Mouse (Mus musculus) gastrocnemius, adult 2 months (tissue): ENCODE measurements around the gene Ugt1a2. TPM values are rescaled to one million over a fixed set of nuclear protein-coding genes. Genes with fewer than 3 reads are reported as not detected.

Experiments
- DNase-seq: peaks from one replicate; pipeline ENCODE4 v3.0.0; 2022
- H3K27ac ChIP-seq: fragments of 200-600 bp; 2 replicates; pipeline ENCODE4 v1.8.1; 2022; ENCODE audit warnings: mild to moderate bottlenecking
- H3K4me3 ChIP-seq: fragments of 200-600 bp; 2 replicates; pipeline ENCODE4 v1.8.1; 2022; ENCODE audit warnings: mild to moderate bottlenecking, moderate library complexity
- CTCF ChIP-seq: fragments of 200-600 bp; IDR thresholded peaks from 2 replicates; pipeline ENCODE4 v1.8.1; 2022; ENCODE audit warnings: antibody characterized with exemption, mild to moderate bottlenecking, moderate library complexity
- intact Hi-C: fragments of 180-260 bp; cut with DNase I; formaldehyde crosslinking; loops from one replicate; pipeline ENCODE4 v1.15.1; 2025
- total RNA-seq, 2 experiments: library from RNA; stranded (reverse); gene quantifications; 2 replicates each; pipeline ENCODE4 v1.2.3; 2021

Gene Ugt1a2
- total RNA-seq, 2 experiments from 2014 or later: not detected

DNA sequence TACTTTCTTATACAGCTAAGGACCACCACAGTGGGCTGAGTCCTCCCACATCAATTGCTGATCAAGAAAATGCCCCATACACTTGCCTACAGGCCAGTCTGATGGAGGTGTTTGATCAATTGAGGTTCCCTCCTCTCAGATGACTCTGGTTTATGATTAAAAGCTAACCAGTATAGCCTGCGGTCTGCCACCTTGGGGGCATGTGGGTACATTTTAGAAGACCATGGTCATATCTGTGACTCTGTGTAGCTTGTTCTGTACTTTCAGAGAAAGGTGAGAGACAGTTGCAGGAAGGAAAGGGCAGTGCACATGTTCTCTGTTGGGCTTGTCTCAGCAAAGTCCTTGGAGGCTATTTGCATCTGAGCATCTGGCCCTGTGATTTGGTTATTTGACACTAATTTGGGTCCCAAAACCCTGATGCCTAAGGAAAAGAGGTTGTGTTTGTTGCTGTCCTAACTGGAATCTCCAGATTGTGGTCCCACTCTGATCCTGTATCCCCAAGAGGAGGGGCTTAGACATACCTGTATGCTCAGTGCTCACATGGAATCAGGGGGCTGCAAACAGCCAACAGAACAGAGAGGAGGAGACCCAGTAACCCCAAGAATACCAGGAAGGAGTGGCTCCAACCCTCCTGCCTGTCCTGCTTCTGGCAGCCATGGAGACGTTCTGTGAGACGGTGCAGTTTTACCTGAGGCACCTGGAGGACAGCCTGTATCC lies 32.4 kb downstream of the Ugt1a2 start:
- intact Hi-C loops: no loop called here
- Histone ChIP-seq H3K27ac (no peak overlapping the region), H3K4me3 (no peak overlapping the region)
- DNase-seq: no peak
- no peak for TF ChIP-seq CTCF

DNA sequence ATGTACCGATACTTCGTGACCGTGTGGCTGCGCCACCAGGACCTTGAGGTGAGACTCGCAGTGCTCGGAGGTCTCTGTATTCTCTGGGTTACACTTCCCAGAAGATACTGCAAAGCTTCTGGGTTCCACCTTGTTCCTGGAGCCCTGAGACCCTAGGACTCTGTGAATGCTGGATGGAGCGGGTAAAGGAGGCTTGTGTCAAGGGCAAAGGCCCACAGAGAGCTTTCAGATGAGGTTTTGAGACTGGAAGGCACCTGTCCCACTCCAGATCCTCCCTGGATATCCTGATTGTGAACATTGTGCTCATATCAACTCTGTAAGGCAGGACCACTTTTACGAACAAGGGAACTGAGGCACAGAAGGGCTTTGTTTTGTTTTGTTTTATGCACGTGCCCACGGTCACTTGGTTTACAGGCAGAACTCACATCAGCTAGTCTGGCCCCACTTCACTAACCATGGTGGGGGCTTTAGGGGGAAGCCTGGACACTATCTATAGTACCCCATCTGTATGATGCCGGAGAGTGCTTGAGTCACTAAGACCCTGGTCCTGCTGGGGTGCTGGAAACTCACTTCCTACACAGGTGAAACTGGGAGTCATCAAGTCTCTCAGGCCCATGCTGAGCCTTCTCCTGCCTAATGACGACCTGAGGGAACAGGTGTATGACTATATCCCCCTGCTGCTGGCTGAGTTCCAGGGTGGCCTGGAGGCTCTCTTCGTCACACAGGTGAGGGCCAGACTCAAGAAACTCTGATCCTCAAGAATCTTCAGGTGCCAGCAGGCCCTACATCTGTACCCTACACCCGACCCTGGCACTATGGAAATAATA lies 33.2 kb downstream of the Ugt1a2 start:
- DNase-seq: peak; percentile 47
- intact Hi-C loops: no loop called here
- Histone ChIP-seq H3K27ac (no peak overlapping the region), H3K4me3 (no peak overlapping the region)
- TF ChIP-seq CTCF: no peak

DNA sequence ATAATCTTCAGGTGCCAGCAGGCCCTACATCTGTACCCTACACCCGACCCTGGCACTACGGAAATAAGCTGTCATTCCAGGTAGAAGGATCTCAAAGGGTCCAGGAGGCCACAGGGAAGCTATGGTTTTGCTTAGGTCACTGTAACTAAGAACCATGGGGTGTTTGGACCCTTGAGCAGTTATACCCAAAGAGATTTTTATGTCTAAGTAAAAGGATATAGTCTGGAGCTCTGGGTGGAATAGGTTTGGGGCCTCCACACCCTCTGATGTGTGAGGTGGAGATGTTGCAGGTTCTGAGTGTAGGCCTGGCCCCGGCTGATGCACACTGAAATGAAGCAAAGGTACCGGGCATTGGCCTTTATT lies 33.8 kb downstream of the Ugt1a2 start:
- TF ChIP-seq CTCF: no peak
- no peak for DNase-seq
- intact Hi-C loops: no loop called here
- Histone ChIP-seq H3K4me3 (no peak overlapping the region), H3K27ac (no peak overlapping the region)

DNA sequence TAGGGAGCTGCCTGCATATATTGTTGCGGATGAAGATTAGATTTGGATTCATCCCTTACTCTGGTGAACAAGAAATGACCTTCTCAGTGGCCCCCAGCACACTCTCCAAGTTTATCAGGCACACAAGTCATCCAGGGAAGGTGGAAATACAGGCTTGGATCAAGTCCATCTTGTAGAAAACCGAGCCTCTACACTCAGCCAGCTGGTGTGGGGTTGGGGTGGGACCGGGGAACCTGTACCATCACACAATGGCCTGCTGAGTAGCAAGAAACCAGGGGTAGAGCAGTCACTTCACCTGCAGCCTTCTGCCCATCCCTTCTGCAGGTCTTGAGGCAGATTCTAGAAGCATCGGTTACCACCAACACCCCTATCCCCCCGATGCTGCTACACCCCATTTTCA lies 34.2 kb downstream of the Ugt1a2 start:
- Histone ChIP-seq H3K27ac (no peak overlapping the region), H3K4me3 (no peak overlapping the region)
- intact Hi-C loops: no loop called here
- peak; percentile 27 for DNase-seq
- TF ChIP-seq CTCF: no peak

DNA sequence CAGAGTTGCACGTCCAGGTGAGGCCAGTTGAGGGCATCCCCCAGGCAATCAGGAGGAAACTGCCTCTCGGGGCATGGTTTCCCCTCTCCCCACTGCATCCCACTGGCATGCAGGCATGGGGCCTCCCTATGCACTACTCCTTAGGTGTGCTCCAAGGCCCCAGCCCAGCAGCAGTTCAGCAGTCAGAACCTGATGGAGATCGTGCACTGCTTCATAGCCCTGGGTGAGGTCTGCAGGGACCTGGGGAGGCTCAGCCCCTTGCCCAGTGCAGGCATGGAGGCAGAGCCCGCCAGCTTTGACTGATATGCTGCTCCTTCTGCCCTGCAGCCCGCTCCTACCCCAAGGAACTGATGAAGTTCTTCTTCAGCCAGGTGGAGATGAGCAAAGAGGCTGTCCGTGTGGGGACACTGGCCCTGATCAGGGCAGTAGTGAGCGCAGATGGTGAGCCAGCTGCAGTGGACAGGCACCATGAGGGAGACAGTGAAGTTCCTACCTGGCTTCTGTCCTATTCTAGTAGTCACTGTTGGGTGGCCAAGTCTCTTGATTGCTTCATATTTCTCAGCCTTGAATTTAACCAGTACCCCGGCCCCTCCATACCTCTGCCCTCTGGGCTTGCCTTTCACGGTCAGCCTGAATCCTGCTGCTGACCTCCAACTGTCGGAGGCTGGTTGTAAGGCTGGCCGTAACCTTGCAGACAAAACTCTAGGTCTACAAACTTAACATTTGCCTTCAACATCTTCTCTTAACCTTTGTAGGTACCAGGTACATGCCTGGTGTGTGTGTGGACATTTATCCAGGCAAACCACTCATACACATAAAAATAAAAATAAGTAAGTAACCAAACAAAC lies 34.9 kb downstream of the Ugt1a2 start:
- DNase-seq: peak; percentile 36
- no peak overlapping the region for H3K4me3 ChIP-seq
- H3K27ac ChIP-seq: no peak overlapping the region
- intact Hi-C loops: no loop called here
- TF ChIP-seq CTCF: no peak

DNA sequence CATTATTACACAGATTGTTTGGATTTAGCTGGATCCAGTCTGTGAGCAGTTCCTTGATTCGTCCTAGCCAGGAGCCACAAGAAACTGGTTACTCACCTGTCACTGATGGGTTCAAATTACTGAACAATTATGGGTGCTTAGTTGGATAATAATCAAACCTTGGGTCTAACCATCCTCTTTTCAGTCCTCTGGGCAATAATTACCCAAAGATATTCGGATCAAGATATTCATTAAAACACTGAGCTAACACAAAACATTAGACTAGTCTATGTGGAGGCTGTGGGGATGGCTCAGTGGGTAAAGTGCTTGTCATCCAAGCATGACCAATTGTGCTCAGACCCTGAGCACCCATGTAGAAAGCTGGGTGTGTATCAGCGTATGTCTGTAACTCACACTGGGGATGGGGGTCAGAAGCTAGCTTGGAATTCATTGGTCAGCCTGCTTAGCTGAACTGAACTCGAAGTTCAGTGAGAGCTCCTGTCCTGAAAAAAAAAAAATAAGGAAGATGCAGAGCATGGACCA lies 35.6 kb downstream of the Ugt1a2 start:
- TF ChIP-seq CTCF: no peak
- intact Hi-C loops: no loop called here

DNA sequence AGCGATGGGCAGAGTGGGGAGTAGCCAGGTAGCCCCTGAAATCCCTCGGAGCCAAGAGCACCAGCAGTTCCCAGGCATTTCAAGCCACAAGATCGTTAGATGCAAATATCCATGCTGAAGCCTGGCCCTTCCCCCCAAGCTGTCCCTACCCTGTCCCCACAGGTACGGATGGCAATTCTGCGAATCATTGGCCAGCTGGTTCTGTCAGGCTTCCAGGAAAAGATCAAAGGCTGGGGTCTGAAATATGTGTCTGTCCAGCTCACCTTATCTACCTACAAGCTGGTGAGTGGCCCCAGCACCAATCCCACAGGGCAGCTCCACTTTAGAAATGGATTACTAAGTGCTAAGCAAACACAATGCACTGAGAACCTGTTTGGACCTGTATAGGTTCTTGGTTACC lies 36.9 kb downstream of the Ugt1a2 start:
- intact Hi-C loops: no loop called here
- Histone ChIP-seq H3K4me3 (no peak overlapping the region), H3K27ac (no peak overlapping the region)
- peak; percentile 19 for DNase-seq
- TF ChIP-seq CTCF: no peak

More for the DNA sequence above, 35.6 kb downstream of the Ugt1a2 start:
- Histone ChIP-seq H3K4me3 (no peak overlapping the region), H3K27ac (no peak overlapping the region)
- peak; percentile 8 for DNase-seq

DNA sequence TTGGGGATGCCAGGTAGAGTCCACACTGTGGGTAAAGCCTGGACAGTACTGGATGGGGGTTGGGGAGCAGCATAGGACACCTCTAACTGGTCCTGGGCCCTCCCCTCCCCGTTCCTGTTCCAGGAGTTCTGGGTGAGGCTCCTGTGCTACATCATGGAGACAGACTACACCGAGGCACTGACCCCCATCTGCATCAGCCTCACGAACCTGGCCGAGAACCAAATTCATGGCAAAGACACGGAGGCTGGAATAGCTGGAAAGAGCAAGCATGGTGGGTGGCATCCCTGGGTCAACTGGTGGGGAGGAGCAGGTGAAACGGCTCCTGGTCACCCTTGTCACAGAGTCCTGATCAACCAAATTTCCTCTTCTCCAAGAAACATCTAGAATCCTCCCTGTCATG lies 38.4 kb downstream of the Ugt1a2 start:
- Histone ChIP-seq H3K4me3 (no peak overlapping the region), H3K27ac (no peak overlapping the region)
- intact Hi-C loops: no loop called here
- no peak for TF ChIP-seq CTCF
- no peak for DNase-seq

DNA sequence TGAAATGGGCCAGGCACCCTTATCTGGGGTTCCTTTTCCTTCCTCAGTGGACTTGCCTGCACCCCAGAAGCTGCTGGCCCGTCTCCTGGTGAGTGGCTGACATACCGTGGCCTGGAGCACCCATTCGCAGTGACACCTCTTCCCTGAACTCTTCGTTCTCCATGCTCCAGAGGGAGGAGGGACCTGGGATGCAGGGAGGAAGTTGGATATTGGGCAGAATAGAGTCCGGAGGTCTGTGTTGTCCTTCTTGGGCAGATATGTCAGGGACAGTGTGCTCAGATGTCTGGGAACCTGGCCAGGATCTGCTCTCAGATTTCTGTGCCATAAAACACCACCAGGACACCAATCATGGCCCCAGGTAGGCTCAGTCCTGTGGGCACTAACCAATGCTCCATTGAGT lies 39.7 kb downstream of the Ugt1a2 start:
- H3K4me3 ChIP-seq: no peak overlapping the region
- intact Hi-C loops: no loop called here
- DNase-seq: no peak
- TF ChIP-seq CTCF: no peak
- H3K27ac ChIP-seq: no peak overlapping the region

DNA sequence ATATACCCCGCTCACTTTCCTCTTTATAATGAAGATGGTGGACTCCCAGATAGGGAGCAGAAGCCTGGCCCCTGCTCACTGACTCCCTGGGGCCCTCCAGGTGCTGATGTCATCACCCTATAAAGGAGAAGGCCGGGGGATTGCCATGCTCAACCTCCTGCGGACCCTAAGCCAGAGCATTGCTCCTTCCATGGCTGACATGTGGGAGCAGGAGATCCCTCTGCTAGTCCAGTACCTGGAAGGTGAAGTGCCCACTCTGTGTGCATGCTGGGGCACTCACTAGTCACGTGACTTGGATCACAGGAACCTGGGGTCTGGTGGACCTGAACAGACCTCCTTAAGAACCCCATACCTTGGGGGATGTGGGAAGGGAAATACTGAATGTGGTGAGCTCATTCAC lies 40.2 kb downstream of the Ugt1a2 start:
- DNase-seq: no peak
- no peak overlapping the region for H3K27ac ChIP-seq
- TF ChIP-seq CTCF: no peak
- no peak overlapping the region for H3K4me3 ChIP-seq
- intact Hi-C loops: no loop called here

DNA sequence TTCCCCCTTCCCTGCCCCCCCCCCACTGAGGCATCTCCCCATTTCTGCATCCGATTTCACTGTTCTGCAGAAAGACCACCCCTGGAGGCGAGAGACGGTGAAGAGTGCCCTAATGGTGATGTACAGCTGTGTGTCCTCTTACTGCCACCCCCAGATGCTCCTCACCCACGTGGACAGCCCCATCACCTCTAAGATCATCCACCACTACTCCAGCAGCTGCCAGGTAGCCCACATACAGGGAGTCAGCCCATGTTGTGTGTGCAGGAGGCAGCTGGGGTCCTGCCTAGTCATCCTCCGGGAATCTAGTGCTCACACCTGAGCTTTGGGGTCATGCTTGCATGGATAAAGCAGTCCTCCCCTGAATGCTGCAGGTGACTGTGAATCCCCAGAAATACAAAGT lies 43.5 kb downstream of the Ugt1a2 start:
- H3K4me3 ChIP-seq: no peak overlapping the region
- no peak overlapping the region for H3K27ac ChIP-seq
- intact Hi-C loops: no loop called here
- no peak for DNase-seq
- TF ChIP-seq CTCF: no peak

DNA sequence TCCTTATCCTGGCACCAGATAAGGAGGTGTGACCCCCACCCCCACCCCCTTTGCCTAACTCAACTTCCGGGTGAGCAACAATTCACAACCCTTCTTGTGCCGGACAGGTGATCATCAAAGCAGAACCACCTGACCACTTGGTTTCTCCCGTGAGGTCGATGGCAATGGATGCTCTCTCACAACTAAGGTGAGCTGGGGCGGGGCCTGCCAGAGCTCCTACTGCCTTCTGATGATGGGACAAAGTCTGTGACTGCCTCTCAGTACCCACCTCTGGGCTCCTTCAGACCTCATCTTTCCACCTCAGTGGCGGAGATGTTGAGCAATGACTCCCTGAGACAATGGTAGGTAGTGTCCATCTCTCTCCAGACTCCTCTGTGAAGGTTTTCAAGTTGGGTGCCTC lies 45.5 kb downstream of the Ugt1a2 start:
- no peak overlapping the region for H3K4me3 ChIP-seq
- no peak overlapping the region for H3K27ac ChIP-seq
- intact Hi-C loops: no loop called here
- no peak for TF ChIP-seq CTCF
- DNase-seq: no peak

DNA sequence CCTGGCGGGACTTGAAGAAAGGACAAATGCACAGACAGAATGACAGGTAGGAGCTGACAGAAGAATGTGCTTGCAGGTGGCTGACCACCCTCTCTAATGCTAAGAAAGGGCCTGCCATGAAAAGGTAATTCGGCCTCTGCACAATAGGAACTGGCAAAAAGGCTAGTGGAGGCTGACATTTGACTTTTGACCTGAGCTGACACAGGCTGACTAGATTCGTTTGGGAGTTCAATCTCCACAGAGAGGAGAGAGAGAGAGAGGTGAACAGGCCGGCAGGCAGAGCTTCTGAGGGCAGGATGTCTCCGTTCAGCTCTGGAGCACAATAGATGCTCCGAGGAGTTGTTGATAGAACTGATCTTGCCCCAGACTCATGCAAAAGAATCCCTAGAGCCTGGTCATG lies 46.0 kb downstream of the Ugt1a2 start:
- intact Hi-C loops: no loop called here
- Histone ChIP-seq H3K27ac (no peak overlapping the region), H3K4me3 (no peak overlapping the region)
- DNase-seq: no peak
- TF ChIP-seq CTCF: no peak
